Mouse (Mus musculus): ENCODE results near the gene Tmem230.

Gene Tmem230

GRCm38 (mm10) chr2:132233985-132234765, 13.4 kb downstream of the Tmem230 start:
- DNase-seq (ENCODE audit: extremely low spot score, low spot score) = no peak

GRCm38 (mm10) chr2:132232413-132232945, 15.1 kb downstream of the Tmem230 start:
- no peak for DNase-seq (ENCODE audit: extremely low spot score, low spot score)

GRCm38 (mm10) chr2:132224359-132224758, 23.2 kb downstream of the Tmem230 start:
- no peak for DNase-seq (ENCODE audit: extremely low spot score, low spot score)

GRCm38 (mm10) chr2:132221611-132222073, 26.0 kb downstream of the Tmem230 start:
- DNase-seq (ENCODE audit: extremely low spot score, low spot score) = no peak

GRCm38 (mm10) chr2:132211995-132212656, 35.5 kb downstream of the Tmem230 start:
- no peak for DNase-seq (ENCODE audit: extremely low spot score, low spot score)

GRCm38 (mm10) chr2:132210806-132211312, 36.7 kb downstream of the Tmem230 start:
- no peak for DNase-seq (ENCODE audit: extremely low spot score, low spot score)

GRCm38 (mm10) chr2:132208246-132208881, 39.2 kb downstream of the Tmem230 start:
- no peak for DNase-seq (ENCODE audit: extremely low spot score, low spot score)

GRCm38 (mm10) chr2:132206316-132206881, 41.2 kb downstream of the Tmem230 start:
- DNase-seq (ENCODE audit: extremely low spot score, low spot score) = no peak

- no peak for DNase-seq (ENCODE audit: extremely low spot score, low spot score)
These were observed 42.1 kb downstream of the Tmem230 start for GRCm38 (mm10) chr2:132205549-132205948.

- no peak for DNase-seq (ENCODE audit: extremely low spot score, low spot score)
These were observed 43.8 kb downstream of the Tmem230 start for GRCm38 (mm10) chr2:132203773-132204172.

- no peak for DNase-seq (ENCODE audit: extremely low spot score, low spot score)
These were observed 44.4 kb downstream of the Tmem230 start for GRCm38 (mm10) chr2:132203186-132203585.

GRCm38 (mm10) chr2:132198017-132198933, 49.3 kb downstream of the Tmem230 start:
- no peak for DNase-seq (ENCODE audit: extremely low spot score, low spot score)

- DNase-seq (ENCODE audit: extremely low spot score, low spot score) = no peak
These were observed 52.0 kb downstream of the Tmem230 start for GRCm38 (mm10) chr2:132195602-132196001.

- DNase-seq (ENCODE audit: extremely low spot score, low spot score) = no peak
These were observed 56.9 kb downstream of the Tmem230 start for GRCm38 (mm10) chr2:132190602-132191161.
